Mouse (Mus musculus): Measurements from ENCODE around the gene Grasp. TPM values are rescaled to one million over a fixed set of nuclear protein-coding genes. Genes with fewer than 3 reads are reported as not detected.
A peak's percentile ranks its signal among the peaks of the same experiment; 100 is the strongest.

The Grasp gene
- total and polyA plus RNA-seq, 3 experiments: 2.3 to 6.7 (median 2.4) TPM

DNA sequence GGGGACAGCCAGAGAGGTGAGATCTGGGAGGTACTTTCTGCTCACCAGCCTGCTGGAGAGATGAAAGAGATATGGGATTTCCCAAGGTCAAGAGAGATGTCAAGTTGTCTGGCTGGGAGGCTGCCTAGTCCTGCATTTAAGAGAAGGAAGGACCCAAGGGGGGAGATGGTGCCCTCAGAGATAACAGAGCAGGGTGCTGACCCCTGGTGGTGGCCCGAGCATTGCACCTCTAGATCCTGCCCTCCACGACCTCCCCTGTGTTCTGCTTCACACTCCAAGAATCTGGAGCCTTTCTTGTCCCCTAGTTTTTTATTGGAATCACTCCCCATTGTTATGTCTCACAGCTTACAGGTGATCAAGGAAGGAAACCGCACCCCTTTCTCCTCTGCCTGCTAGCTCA lies 12.9 kb downstream of the Grasp start:
- peak; percentile 78 for DNase-seq (ENCODE audit: extremely low read depth)
- in situ Hi-C loops (cut with MboI; ENCODE audit: low pct_ligation_motif_present, low pct_unique_long_range_greater_than_20kb, low sequenced_read_pairs): no loop called here
- H3K36me3 ChIP-seq (replicated peaks in 1 of 2; ENCODE audit: control insufficient read depth in 1 of 2, insufficient read depth in 1 of 2, low read length in 1 of 2): peaks cover 0 to 2% of the 10 kb centered on the region in 2 experiments
- H3K4me2 ChIP-seq (ENCODE audit: insufficient read depth, low read depth, poor library complexity, severe bottlenecking): no peak overlapping the region
- peaks cover 24% of the 10 kb centered on the region for H3K27me3 ChIP-seq (replicated peaks)
- dilution Hi-C loops (cut with MboI; ENCODE audit: extremely low pct_ligation_motif_present, extremely low pct_unique_long_range_greater_than_20kb, low sequenced_read_pairs): no loop called here
- no peak overlapping the region for H3K27ac ChIP-seq (ENCODE audit: insufficient read depth, low read depth)
- TF ChIP-seq ZMIZ1 (IDR thresholded peaks at IDR 0.05; ENCODE audit: low read depth, low read length) (no peak), POLR2AphosphoS2 (IDR thresholded peaks at IDR 0.05; ENCODE audit: low read depth, low read length) (no peak), NELFE (IDR thresholded peaks at IDR 0.05; ENCODE audit: low read depth, low read length) (no peak), KAT2A (IDR thresholded peaks at IDR 0.05; ENCODE audit: insufficient replicate concordance, low read length) (no peak), E2F4 (IDR thresholded peaks at IDR 0.05; ENCODE audit: insufficient replicate concordance, low read depth, low read length) (no peak), USF1 (IDR thresholded peaks at IDR 0.05; ENCODE audit: low read depth, low read length) (no peak), RAD21 (IDR thresholded peaks at IDR 0.05; ENCODE audit: low read depth, low read length) (peak; percentile 68), RCOR1 (conservative IDR thresholded peaks at IDR 0.05; ENCODE audit: low read depth, low read length) (no peak), MEF2A (IDR thresholded peaks at IDR 0.05; ENCODE audit: borderline replicate concordance, low read depth, low read length) (peak; percentile 48; the same call in 1 of the 2 replicates), ZC3H11A (IDR thresholded peaks at IDR 0.05; ENCODE audit: low read depth, low read length) (peak; percentile 30; the same call in 1 of the 2 replicates), ZKSCAN1 (IDR thresholded peaks at IDR 0.05; ENCODE audit: borderline replicate concordance, low read depth, low read length) (no peak), SIN3A (IDR thresholded peaks at IDR 0.05; ENCODE audit: low read length) (no peak), HCFC1 (IDR thresholded peaks at IDR 0.05; ENCODE audit: low read depth, low read length) (no peak), MAZ (IDR thresholded peaks at IDR 0.05; ENCODE audit: low read depth, low read length) (no peak), POLR2A (IDR thresholded peaks at IDR 0.05; ENCODE audit: low read depth, low read length) (no peak), SMC3 (IDR thresholded peaks at IDR 0.05; ENCODE audit: low read depth, low read length) (peak; percentile 91), MYC (IDR thresholded peaks at IDR 0.05; ENCODE audit: low read depth, low read length) (no peak), TCF12 (IDR thresholded peaks at IDR 0.05; ENCODE audit: low read depth, low read length) (0 out of 2 replicates have a peak, but pooled peaks have one; percentile 26), IRF4 (IDR thresholded peaks at IDR 0.05; ENCODE audit: low read depth, low read length) (no peak; the same call in 1 of the 2 replicates), JUN (IDR thresholded peaks at IDR 0.05; ENCODE audit: insufficient read depth, low read depth, low read length) (no peak), TBP (conservative IDR thresholded peaks at IDR 0.05; ENCODE audit: low read depth, low read length) (no peak), GABPA (IDR thresholded peaks at IDR 0.05; ENCODE audit: insufficient replicate concordance, low read depth, low read length) (no peak), MAX (IDR thresholded peaks at IDR 0.05; ENCODE audit: low read length) (no peak), BHLHE40 (IDR thresholded peaks at IDR 0.05; ENCODE audit: low read depth, low read length) (no peak), MXI1 (IDR thresholded peaks at IDR 0.05; ENCODE audit: low read depth, low read length) (no peak), ZNF384 (IDR thresholded peaks at IDR 0.05; ENCODE audit: low read depth, low read length) (no peak; the same call in 1 of the 2 replicates), CHD1 (IDR thresholded peaks at IDR 0.05; ENCODE audit: low read depth, low read length) (no peak), PAX5 (IDR thresholded peaks at IDR 0.05; ENCODE audit: low read length) (no peak), ELF1 (IDR thresholded peaks at IDR 0.05; ENCODE audit: low read depth, low read length) (no peak), EP300 (IDR thresholded peaks at IDR 0.05; ENCODE audit: low read length) (no peak), JUND (conservative IDR thresholded peaks at IDR 0.05; ENCODE audit: low read depth, low read length) (no peak), USF2 (conservative IDR thresholded peaks at IDR 0.05; ENCODE audit: low read depth, low read length) (no peak; the same call in 1 of the 2 replicates), ETS1 (conservative IDR thresholded peaks at IDR 0.05; ENCODE audit: low read depth, low read length) (no peak; the same call in 1 of the 2 replicates), CTCF (conservative IDR thresholded peaks at IDR 0.05 in 1 of 2, IDR thresholded peaks at IDR 0.05 in 1 of 2; ENCODE audit: low read depth in 2 of 2, low read length in 2 of 2) (peak; percentile 91 to 94), MAFK (IDR thresholded peaks at IDR 0.05; ENCODE audit: insufficient replicate concordance, low read length) (no peak), CHD2 (IDR thresholded peaks at IDR 0.05; ENCODE audit: low read length) (no peak), NRF1 (IDR thresholded peaks at IDR 0.05; ENCODE audit: low read depth, low read length) (no peak), UBTF (IDR thresholded peaks at IDR 0.05; ENCODE audit: low read depth, low read length) (no peak)
- H3K4me3 ChIP-seq (replicated peaks in 1 of 3; ENCODE audit: low read depth in 2 of 3, low read length in 2 of 3, poor library complexity in 1 of 3): no peak overlapping the region
- H3K4me1 ChIP-seq (ENCODE audit: control insufficient read depth in 1 of 2, insufficient read depth in 2 of 2): peaks cover 7 to 65% of the 10 kb centered on the region in 2 experiments
- H3K9ac ChIP-seq (ENCODE audit: insufficient read depth, low read depth): no peak overlapping the region
- no peaks in the 10 kb centered on the region for H3K79me2 ChIP-seq (replicated peaks; ENCODE audit: control insufficient read depth, extremely low read depth, insufficient read depth, poor library complexity, severe bottlenecking)
- H3K9me3 ChIP-seq (replicated peaks; ENCODE audit: low read length): no peaks in the 10 kb centered on the region
